Mouse (Mus musculus) liver, embryonic 16.5 days (tissue): ENCODE data around the gene Adgrf3. TPM values are rescaled to one million over a fixed set of nuclear protein-coding genes. Genes with fewer than 3 reads are reported as not detected.

Source experiments
- ATAC-seq: fragments of 200-750 bp; cut with Nextera tagmentation; 2 replicates; pipeline ENCODE4 v1.8.0; 2017; ENCODE audit warnings: low read depth, mild to moderate bottlenecking, moderate number of reproducible peaks, moderate library complexity
- H3K27ac ChIP-seq: fragments of 300-500 bp; sonication (generic); 2 replicates; pipeline ENCODE4 v1.5.1; 2014; ENCODE audit warnings: mild to moderate bottlenecking, low read length
- H3K27me3 ChIP-seq: fragments of 300-500 bp; sonication (generic); 2 replicates; pipeline ENCODE4 v1.6.1; 2014; ENCODE audit warnings: low read depth, low read length, mixed read lengths; ENCODE audit not compliant: control insufficient read depth, insufficient read depth
- H3K36me3 ChIP-seq: fragments of 300-500 bp; sonication (generic); 2 replicates; pipeline ENCODE4 v1.6.1; 2014; ENCODE audit warnings: mild to moderate bottlenecking; ENCODE audit not compliant: control insufficient read depth, insufficient read depth
- H3K4me1 ChIP-seq: fragments of 300-500 bp; sonication (generic); 2 replicates; pipeline ENCODE4 v1.6.1; 2014; ENCODE audit warnings: low read depth, low read length, mixed read lengths; ENCODE audit not compliant: control insufficient read depth
- H3K4me2 ChIP-seq: fragments of 300-500 bp; sonication (generic); 2 replicates; pipeline ENCODE4 v1.6.1; 2014; ENCODE audit warnings: low read depth, low read length, mixed read lengths
- H3K4me3 ChIP-seq: fragments of 300-500 bp; sonication (generic); 2 replicates; pipeline ENCODE4 v1.5.1; 2014; ENCODE audit warnings: low read depth, mild to moderate bottlenecking, low read length
- H3K9ac ChIP-seq: fragments of 300-500 bp; sonication (generic); 2 replicates; pipeline ENCODE4 v1.6.1; 2014; ENCODE audit warnings: low read depth, low read length
- H3K9me3 ChIP-seq: fragments of 300-500 bp; sonication (generic); replicated peaks from 2 replicates; pipeline ENCODE4 v1.6.1; 2016; ENCODE audit warnings: low read length; ENCODE audit not compliant: control insufficient read depth
- WGBS: fragments of 180-500 bp; shearing (Covaris S2); extraction: QIAGEN DNeasy Blood & Tissue Kit; methylation state at CpG from one replicate; pipeline ENCODE4 v1.1.7; 2014; ENCODE audit not compliant: insufficient replicate concordance; 5-methylcytosine and 5-hydroxymethylcytosine counted together
- polyA plus RNA-seq: library from polyadenylated mRNA; unstranded; fragments of >200 nt; fragmentation: Nextera tagmentation; extraction: Ambion mirVana; gene quantifications from 2 replicates; pipeline ENCODE4 v1.2.1, GENCODE M21; 2015

Adgrf3 gene
- polyA plus RNA-seq, 1 experiment from 2014 or later = 0.02 TPM

GRCm38 (mm10) chr5:30161836-30162235 is 43.7 kb downstream of the Adgrf3 start:
- no peak overlapping the region for H3K27ac ChIP-seq
- 65% methylated on average over 1 of the region's 1 CpGs for WGBS
- no peak for ATAC-seq
- H3K36me3 ChIP-seq = 0 out of 2 replicates have a peak, but pooled peaks cover 3% of the 10 kb centered on the region
- no peaks in the 10 kb centered on the region for H3K27me3 ChIP-seq
- H3K9me3 ChIP-seq = no peaks in the 10 kb centered on the region
- H3K4me2 ChIP-seq = no peak overlapping the region
- H3K4me3 ChIP-seq = no peak overlapping the region
- H3K9ac ChIP-seq = no peak overlapping the region
- no peaks in the 10 kb centered on the region for H3K4me1 ChIP-seq

GRCm38 (mm10) chr5:30159601-30160000 is 45.9 kb downstream of the Adgrf3 start:
- Histone ChIP-seq H3K36me3 (no peaks in the 10 kb centered on the region), H3K9me3 (no peaks in the 10 kb centered on the region), H3K9ac (no peak overlapping the region), H3K4me2 (no peak overlapping the region), H3K27me3 (no peaks in the 10 kb centered on the region), H3K4me1 (peaks cover 6% of the 10 kb centered on the region; the same call in 1 of the 2 replicates), H3K4me3 (no peak overlapping the region), H3K27ac (no peak overlapping the region)
- ATAC-seq = no peak
- WGBS = 74% methylated on average over 6 of the region's 6 CpGs

- peak overlapping the region; percentile 95 for H3K27ac ChIP-seq
- H3K27me3 ChIP-seq = no peaks in the 10 kb centered on the region
- H3K4me2 ChIP-seq = peak overlapping the region; percentile 85
- no peaks in the 10 kb centered on the region for H3K9me3 ChIP-seq
- no peaks in the 10 kb centered on the region for H3K36me3 ChIP-seq
- peaks cover 9% of the 10 kb centered on the region; the same call in 1 of the 2 replicates for H3K4me1 ChIP-seq
- ATAC-seq = no peak
- H3K9ac ChIP-seq = peak overlapping the region; percentile 94
- WGBS = 14% methylated on average over 13 of the region's 13 CpGs
- peak overlapping the region; percentile 99 for H3K4me3 ChIP-seq
Observed at GRCm38 (mm10) chr5:30155821-30156629, 49.5 kb downstream of the Adgrf3 start.

- peak; percentile 15 for ATAC-seq
- peak overlapping the region; percentile 85 for H3K4me2 ChIP-seq
- peak overlapping the region; percentile 95 for H3K27ac ChIP-seq
- H3K4me3 ChIP-seq = peak overlapping the region; percentile 99
- peaks cover 9% of the 10 kb centered on the region; the same call in 1 of the 2 replicates for H3K4me1 ChIP-seq
- no peaks in the 10 kb centered on the region for H3K9me3 ChIP-seq
- H3K36me3 ChIP-seq = no peaks in the 10 kb centered on the region
- WGBS = 0% methylated on average over 31 of the region's 31 CpGs
- peak overlapping the region; percentile 94 for H3K9ac ChIP-seq
- no peaks in the 10 kb centered on the region for H3K27me3 ChIP-seq
Observed at GRCm38 (mm10) chr5:30155395-30155792, 50.1 kb downstream of the Adgrf3 start.

GRCm38 (mm10) chr5:30154474-30155394 is 50.8 kb downstream of the Adgrf3 start, which contains the start of the genes Hadha and Hadhb:
Gene Hadha, minus strand, starts transcription at chr5:30155162.
Gene Hadhb, plus strand, starts transcription at chr5:30155248.
- H3K27ac ChIP-seq = peak within 1 kb of the TSS; percentile 95
- H3K4me3 ChIP-seq = peak within 1 kb of the TSS; percentile 99
- H3K4me1 ChIP-seq = peaks cover 12% of the 10 kb centered on the region
- no peaks in the 10 kb centered on the region for H3K9me3 ChIP-seq
- under 1% methylated on average over 53 of the region's 53 CpGs for WGBS
- no peaks in the 10 kb centered on the region for H3K27me3 ChIP-seq
- H3K9ac ChIP-seq = peak within 1 kb of the TSS; percentile 94
- peak; percentile 87 for ATAC-seq
- peak within 1 kb of the TSS; percentile 85 for H3K4me2 ChIP-seq
- no peaks in the 10 kb centered on the region for H3K36me3 ChIP-seq

GRCm38 (mm10) chr5:30154013-30154412 is 51.5 kb downstream of the Adgrf3 start:
- no peak for ATAC-seq

GRCm38 (mm10) chr5:30153222-30153621 is 52.3 kb downstream of the Adgrf3 start:
- Histone ChIP-seq H3K9me3 (no peaks in the 10 kb centered on the region), H3K27me3 (no peaks in the 10 kb centered on the region), H3K36me3 (no peaks in the 10 kb centered on the region), H3K4me1 (peaks cover 12% of the 10 kb centered on the region), H3K4me2 (0 out of 2 replicates have a peak overlapping the region, but pooled peaks have one; percentile 28), H3K9ac (no peak overlapping the region), H3K4me3 (peak overlapping the region; percentile 13; the same call in 1 of the 2 replicates), H3K27ac (no peak overlapping the region)
- 84% methylated on average over 2 of the region's 2 CpGs for WGBS
- ATAC-seq = no peak

More at GRCm38 (mm10) chr5:30154013-30154412, 51.5 kb downstream of the Adgrf3 start:
- H3K36me3 ChIP-seq = no peaks in the 10 kb centered on the region
- peak overlapping the region; percentile 94 for H3K9ac ChIP-seq
- H3K27ac ChIP-seq = peak overlapping the region; percentile 95
- H3K4me3 ChIP-seq = peak overlapping the region; percentile 99
- no peaks in the 10 kb centered on the region for H3K27me3 ChIP-seq
- H3K9me3 ChIP-seq = no peaks in the 10 kb centered on the region
- peak overlapping the region; percentile 85 for H3K4me2 ChIP-seq
- WGBS = 24% methylated on average over 4 of the region's 4 CpGs
- peaks cover 12% of the 10 kb centered on the region for H3K4me1 ChIP-seq

- Histone ChIP-seq H3K27me3 (no peaks in the 10 kb centered on the region), H3K27ac (no peak overlapping the region), H3K4me2 (no peak overlapping the region), H3K4me1 (peaks cover 12% of the 10 kb centered on the region), H3K4me3 (no peak overlapping the region), H3K9ac (no peak overlapping the region), H3K9me3 (no peaks in the 10 kb centered on the region), H3K36me3 (no peaks in the 10 kb centered on the region)
- ATAC-seq = no peak
- WGBS = 70% methylated on average over 1 of the region's 1 CpGs
Observed at GRCm38 (mm10) chr5:30152413-30152812, 53.1 kb downstream of the Adgrf3 start.
